Mouse (Mus musculus): ENCODE measurements around the gene Ube2g1.

- TF ChIP-seq CTCF (IDR thresholded peaks at IDR 0.05; ENCODE audit: low read depth, low read length), result no peak
- TF ChIP-seq POLR2A (IDR thresholded peaks at IDR 0.05; ENCODE audit: borderline replicate concordance, low read depth, low read length), result no peak
Observed at GRCm38 (mm10) chr11:72660359-72660758, 53.3 kb downstream of the Ube2g1 start.

Data from bone marrow macrophage, adult 2 months (primary cell).